Mouse (Mus musculus) G1E (cell line): ENCODE data around the gene Naif1.

Experiments used
- CTCF ChIP-seq: IDR thresholded peaks from 2 replicates; pipeline ENCODE4 v1.5.1; 2012; ENCODE audit warnings: low read depth, low read length, inconsistent platforms, mixed read lengths
- GATA1 ChIP-seq: IDR thresholded peaks from 2 replicates; pipeline ENCODE4 v1.6.1; 2012; ENCODE audit warnings: borderline replicate concordance, low read length, inconsistent platforms, mixed read lengths
- POLR2AphosphoS5 ChIP-seq: IDR thresholded peaks from 2 replicates; pipeline ENCODE4 v1.6.1; 2012; ENCODE audit warnings: low read depth, low read length, inconsistent platforms; ENCODE audit not compliant: insufficient replicate concordance
- TAL1 ChIP-seq: conservative IDR thresholded peaks from 2 replicates; pipeline ENCODE4 v1.6.1; 2012; ENCODE audit warnings: low read depth, low read length, inconsistent platforms, mixed read lengths

DNA sequence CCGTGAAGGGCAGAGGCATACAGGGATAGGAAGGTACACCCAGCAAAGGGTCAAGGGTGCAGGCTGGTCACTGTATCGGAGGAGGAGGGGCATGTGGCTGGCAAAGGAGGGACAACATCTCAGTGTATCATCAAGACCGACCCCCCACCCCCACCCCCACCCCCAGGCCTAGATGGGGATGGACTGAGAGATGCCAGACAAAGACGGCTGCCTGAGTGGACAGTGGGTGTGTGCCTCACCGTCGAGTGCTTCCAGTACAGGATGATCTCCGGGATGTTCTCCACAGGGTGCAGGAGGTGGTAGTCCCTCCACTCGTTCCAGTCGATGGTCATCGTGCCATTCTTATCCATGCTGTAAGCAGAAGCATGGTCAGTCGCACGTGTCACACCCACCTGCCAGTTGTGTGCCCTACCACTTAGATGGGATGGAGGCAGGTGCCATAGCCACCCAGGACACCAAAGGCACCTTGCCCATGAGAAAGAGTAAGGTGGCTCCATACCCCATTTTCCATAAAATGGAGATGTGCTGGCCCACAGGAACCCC, 30.1 kb upstream of the Naif1 start:
- TF ChIP-seq CTCF (no peak), TAL1 (no peak), GATA1 (no peak), POLR2AphosphoS5 (no peak)
